Mouse (Mus musculus): ENCODE results near the gene Tnfrsf13c. TPM values are rescaled to one million over a fixed set of nuclear protein-coding genes. Genes with fewer than 3 reads are reported as not detected.

Gene Tnfrsf13c
- total and polyA plus RNA-seq, 2 experiments: 0.17 to 0.28 TPM

GRCm38 (mm10) chr15:82181131-82181530 lies 43.0 kb downstream of the Tnfrsf13c start:
- Histone ChIP-seq H3K4me3 (ENCODE audit: insufficient read depth, low read depth, low read length) (no peak overlapping the region), H3K79me2 (ENCODE audit: control insufficient read depth, insufficient read depth, low read length) (no peaks in the 10 kb centered on the region), H3K36me3 (ENCODE audit: control insufficient read depth, insufficient read depth, low read length) (peaks cover 46% of the 10 kb centered on the region), H3K27me3 (ENCODE audit: control insufficient read depth, insufficient read depth, low read length) (no peaks in the 10 kb centered on the region), H3K27ac (replicated peaks; ENCODE audit: insufficient read depth, low read depth, low read length) (no peak overlapping the region), H3K4me1 (ENCODE audit: control insufficient read depth, insufficient read depth, low read length) (peaks cover 17% of the 10 kb centered on the region), H3K9ac (ENCODE audit: low read depth, low read length) (no peak overlapping the region)
- TF ChIP-seq CTCF (IDR thresholded peaks at IDR 0.05; ENCODE audit: low read depth, low read length) (no peak), POLR2A (IDR thresholded peaks at IDR 0.05; ENCODE audit: extremely low read depth, insufficient read depth, low read length) (no peak)
- DNase-seq (ENCODE audit: extremely low read depth, low read depth, low spot score): no peak
- WGBS: 92% methylated on average over 5 of the region's 5 CpGs

GRCm38 (mm10) chr15:82177743-82178290 lies 46.4 kb downstream of the Tnfrsf13c start:
- no peak for TF ChIP-seq POLR2A (IDR thresholded peaks at IDR 0.05; ENCODE audit: extremely low read depth, insufficient read depth, low read length)
- TF ChIP-seq CTCF (IDR thresholded peaks at IDR 0.05; ENCODE audit: low read depth, low read length): no peak

GRCm38 (mm10) chr15:82175091-82175490 lies 49.1 kb downstream of the Tnfrsf13c start:
- no peak overlapping the region for H3K27ac ChIP-seq (replicated peaks; ENCODE audit: insufficient read depth, low read depth, low read length)
- peaks cover 53% of the 10 kb centered on the region for H3K36me3 ChIP-seq (ENCODE audit: control insufficient read depth, insufficient read depth, low read length)
- H3K27me3 ChIP-seq (ENCODE audit: control insufficient read depth, insufficient read depth, low read length): no peaks in the 10 kb centered on the region
- no peak overlapping the region for H3K4me3 ChIP-seq (ENCODE audit: insufficient read depth, low read depth, low read length)
- WGBS: 95% methylated on average over 9 of the region's 9 CpGs
- no peak for DNase-seq (ENCODE audit: extremely low read depth, low read depth, low spot score)
- no peaks in the 10 kb centered on the region for H3K79me2 ChIP-seq (ENCODE audit: control insufficient read depth, insufficient read depth, low read length)
- H3K4me1 ChIP-seq (ENCODE audit: control insufficient read depth, insufficient read depth, low read length): no peaks in the 10 kb centered on the region
- H3K9ac ChIP-seq (ENCODE audit: low read depth, low read length): no peak overlapping the region
- no peak for TF ChIP-seq CTCF (IDR thresholded peaks at IDR 0.05; ENCODE audit: low read depth, low read length)
- TF ChIP-seq POLR2A (IDR thresholded peaks at IDR 0.05; ENCODE audit: extremely low read depth, insufficient read depth, low read length): no peak

More at GRCm38 (mm10) chr15:82177743-82178290, 46.4 kb downstream of the Tnfrsf13c start:
- no peak overlapping the region for H3K4me3 ChIP-seq (ENCODE audit: insufficient read depth, low read depth, low read length)
- H3K36me3 ChIP-seq (ENCODE audit: control insufficient read depth, insufficient read depth, low read length): peaks cover 63% of the 10 kb centered on the region
- no peak overlapping the region for H3K9ac ChIP-seq (ENCODE audit: low read depth, low read length)
- 97% methylated on average over 7 of the region's 7 CpGs for WGBS
- H3K27ac ChIP-seq (replicated peaks; ENCODE audit: insufficient read depth, low read depth, low read length): no peak overlapping the region
- no peak for DNase-seq (ENCODE audit: extremely low read depth, low read depth, low spot score)
- no peaks in the 10 kb centered on the region for H3K79me2 ChIP-seq (ENCODE audit: control insufficient read depth, insufficient read depth, low read length)
- H3K4me1 ChIP-seq (ENCODE audit: control insufficient read depth, insufficient read depth, low read length): peaks cover under 1% of the 10 kb centered on the region
- H3K27me3 ChIP-seq (ENCODE audit: control insufficient read depth, insufficient read depth, low read length): no peaks in the 10 kb centered on the region

- H3K36me3 ChIP-seq (ENCODE audit: control insufficient read depth, insufficient read depth, low read length): peaks cover 33% of the 10 kb centered on the region
- DNase-seq (ENCODE audit: extremely low read depth, low read depth, low spot score): no peak
- no peak overlapping the region for H3K27ac ChIP-seq (replicated peaks; ENCODE audit: insufficient read depth, low read depth, low read length)
- 89% methylated on average over 8 of the region's 8 CpGs for WGBS
- H3K4me3 ChIP-seq (ENCODE audit: insufficient read depth, low read depth, low read length): no peak overlapping the region
- H3K9ac ChIP-seq (ENCODE audit: low read depth, low read length): no peak overlapping the region
- no peaks in the 10 kb centered on the region for H3K4me1 ChIP-seq (ENCODE audit: control insufficient read depth, insufficient read depth, low read length)
- no peak for TF ChIP-seq POLR2A (IDR thresholded peaks at IDR 0.05; ENCODE audit: extremely low read depth, insufficient read depth, low read length)
- no peak for TF ChIP-seq CTCF (IDR thresholded peaks at IDR 0.05; ENCODE audit: low read depth, low read length)
- H3K79me2 ChIP-seq (ENCODE audit: control insufficient read depth, insufficient read depth, low read length): peaks cover 7% of the 10 kb centered on the region; the same call in 1 of the 2 replicates
- H3K27me3 ChIP-seq (ENCODE audit: control insufficient read depth, insufficient read depth, low read length): no peaks in the 10 kb centered on the region
These were observed 51.5 kb downstream of the Tnfrsf13c start for GRCm38 (mm10) chr15:82172648-82173047.

Other genes with a start within 250 kb of the Tnfrsf13c start
- gene 1700029P11Rik, start 243.8 kb downstream of the Tnfrsf13c start, total RNA-seq (2014; rRNA removed): not detected in 2 replicates
- gene 1700029P11Rik, start 243.8 kb downstream of the Tnfrsf13c start, polyA plus RNA-seq (2012; rRNA removed): not detected in 2 replicates
- gene Xrcc6, start 236.5 kb downstream of the Tnfrsf13c start, total RNA-seq (2014; rRNA removed): 18.2 and 22.8 TPM in 2 replicates
- 8.5 and 8.9 TPM in 2 replicates for gene Xrcc6, start 236.5 kb downstream of the Tnfrsf13c start, polyA plus RNA-seq (2012; rRNA removed)
- 6.6 and 10.1 TPM in 2 replicates for gene Desi1, start 190.5 kb downstream of the Tnfrsf13c start, total RNA-seq (2014; rRNA removed)
- gene Desi1, start 190.5 kb downstream of the Tnfrsf13c start, polyA plus RNA-seq (2012; rRNA removed): 28.7 and 31.1 TPM in 2 replicates
- 23.3 and 26.2 TPM in 2 replicates for gene Snu13, start 176.8 kb downstream of the Tnfrsf13c start, total RNA-seq (2014; rRNA removed)
- 23.1 and 25.4 TPM in 2 replicates for gene Snu13, start 176.8 kb downstream of the Tnfrsf13c start, polyA plus RNA-seq (2012; rRNA removed)
- not detected in 2 replicates for gene 4930407I10Rik, start 165.2 kb downstream of the Tnfrsf13c start, total RNA-seq (2014; rRNA removed)
- gene 4930407I10Rik, start 165.2 kb downstream of the Tnfrsf13c start, polyA plus RNA-seq (2012; rRNA removed): not detected in 2 replicates
- not detected in 2 replicates for gene Mei1, start 154.4 kb downstream of the Tnfrsf13c start, total RNA-seq (2014; rRNA removed)
- gene Mei1, start 154.4 kb downstream of the Tnfrsf13c start, polyA plus RNA-seq (2012; rRNA removed): not detected in 2 replicates
- 1.3 and 1.8 TPM in 2 replicates for gene Ccdc134, start 96.4 kb downstream of the Tnfrsf13c start, total RNA-seq (2014; rRNA removed)
- gene Ccdc134, start 96.4 kb downstream of the Tnfrsf13c start, polyA plus RNA-seq (2012; rRNA removed): 5.2 and 8.2 TPM in 2 replicates
- 16.5 and 25.0 TPM in 2 replicates for gene Srebf2, start 77.2 kb downstream of the Tnfrsf13c start, total RNA-seq (2014; rRNA removed)
- gene Srebf2, start 77.2 kb downstream of the Tnfrsf13c start, polyA plus RNA-seq (2012; rRNA removed): 66.3 and 71.2 TPM in 2 replicates
- 0.09 and 0.47 TPM in 2 replicates for gene Shisa8, start 11.6 kb downstream of the Tnfrsf13c start, total RNA-seq (2014; rRNA removed)
- 0.07 and 0.77 TPM in 2 replicates for gene Shisa8, start 11.6 kb downstream of the Tnfrsf13c start, polyA plus RNA-seq (2012; rRNA removed)
- gene Cenpm, start 20.4 kb upstream of the Tnfrsf13c start, total RNA-seq (2014; rRNA removed): 3.0 and 3.7 TPM in 2 replicates
- 11.5 and 17.4 TPM in 2 replicates for gene Cenpm, start 20.4 kb upstream of the Tnfrsf13c start, polyA plus RNA-seq (2012; rRNA removed)
- 0.18 TPM in 1 of 2 replicates, not detected in the other for gene 1500009C09Rik, start 28.0 kb upstream of the Tnfrsf13c start, total RNA-seq (2014; rRNA removed)
- not detected in 2 replicates for gene 1500009C09Rik, start 28.0 kb upstream of the Tnfrsf13c start, polyA plus RNA-seq (2012; rRNA removed)
- 0.09 and 0.13 TPM in 2 replicates for gene Sept3, start 50.5 kb upstream of the Tnfrsf13c start, total RNA-seq (2014; rRNA removed)
- gene Sept3, start 50.5 kb upstream of the Tnfrsf13c start, polyA plus RNA-seq (2012; rRNA removed): 0.04 and 0.16 TPM in 2 replicates
- gene Wbp2nl, start 74.6 kb upstream of the Tnfrsf13c start, total RNA-seq (2014; rRNA removed): not detected in 2 replicates
- gene Wbp2nl, start 74.6 kb upstream of the Tnfrsf13c start, polyA plus RNA-seq (2012; rRNA removed): not detected in 2 replicates
- gene Naga, start 114.6 kb upstream of the Tnfrsf13c start, total RNA-seq (2014; rRNA removed): 29.6 and 30.1 TPM in 2 replicates
- 61.9 and 67.0 TPM in 2 replicates for gene Naga, start 114.6 kb upstream of the Tnfrsf13c start, polyA plus RNA-seq (2012; rRNA removed)
- gene Pheta2, start 114.6 kb upstream of the Tnfrsf13c start, total RNA-seq (2014; rRNA removed): 0.09 and 0.54 TPM in 2 replicates
- 0.10 and 0.19 TPM in 2 replicates for gene Pheta2, start 114.6 kb upstream of the Tnfrsf13c start, polyA plus RNA-seq (2012; rRNA removed)
- 137 and 141 TPM in 2 replicates for gene Smdt1, start 114.6 kb upstream of the Tnfrsf13c start, total RNA-seq (2014; rRNA removed)
- 165 and 186 TPM in 2 replicates for gene Smdt1, start 114.6 kb upstream of the Tnfrsf13c start, polyA plus RNA-seq (2012; rRNA removed)
- gene Ndufa6, start 130.0 kb upstream of the Tnfrsf13c start, total RNA-seq (2014; rRNA removed): 931 and 1,175 TPM in 2 replicates
- gene Ndufa6, start 130.0 kb upstream of the Tnfrsf13c start, polyA plus RNA-seq (2012; rRNA removed): 441 and 456 TPM in 2 replicates
- 83.3 and 105 TPM in 2 replicates for gene Cyp2d22, start 155.9 kb upstream of the Tnfrsf13c start, total RNA-seq (2014; rRNA removed)
- gene Cyp2d22, start 155.9 kb upstream of the Tnfrsf13c start, polyA plus RNA-seq (2012; rRNA removed): 316 and 337 TPM in 2 replicates
- 0.46 and 0.54 TPM in 2 replicates for gene Cyp2d11, start 169.7 kb upstream of the Tnfrsf13c start, total RNA-seq (2014; rRNA removed)
- gene Cyp2d11, start 169.7 kb upstream of the Tnfrsf13c start, polyA plus RNA-seq (2012; rRNA removed): 0.32 and 0.91 TPM in 2 replicates
- 729 and 912 TPM in 2 replicates for gene Cyp2d10, start 182.8 kb upstream of the Tnfrsf13c start, total RNA-seq (2014; rRNA removed)
- 1,682 and 1,823 TPM in 2 replicates for gene Cyp2d10, start 182.8 kb upstream of the Tnfrsf13c start, polyA plus RNA-seq (2012; rRNA removed)
- 46.2 and 99.8 TPM in 2 replicates for gene Cyp2d9, start 209.1 kb upstream of the Tnfrsf13c start, total RNA-seq (2014; rRNA removed)
- gene Cyp2d9, start 209.1 kb upstream of the Tnfrsf13c start, polyA plus RNA-seq (2012; rRNA removed): 103 and 162 TPM in 2 replicates